Mouse (Mus musculus): ENCODE measurements at regions not wholly inside any gene's neighbourhood (a gene's known extent, or its start where the extent isn't known, plus 50 kb on each side); places are given as distances from the start of the nearest gene placed in this dataset.

GRCm38 (mm10) chr13:83997599-83998369 lies 224.3 kb upstream of the Tmem161b start:
- DNase-seq (ENCODE audit: low spot score in 2 of 2), result no peak

GRCm38 (mm10) chr13:84021771-84022170 lies 200.3 kb upstream of the Tmem161b start:
- no peak for DNase-seq (ENCODE audit: low spot score in 2 of 2)

GRCm38 (mm10) chr13:84023021-84023420 lies 199.1 kb upstream of the Tmem161b start:
- no peak for DNase-seq (ENCODE audit: low spot score in 2 of 2)

DNA sequence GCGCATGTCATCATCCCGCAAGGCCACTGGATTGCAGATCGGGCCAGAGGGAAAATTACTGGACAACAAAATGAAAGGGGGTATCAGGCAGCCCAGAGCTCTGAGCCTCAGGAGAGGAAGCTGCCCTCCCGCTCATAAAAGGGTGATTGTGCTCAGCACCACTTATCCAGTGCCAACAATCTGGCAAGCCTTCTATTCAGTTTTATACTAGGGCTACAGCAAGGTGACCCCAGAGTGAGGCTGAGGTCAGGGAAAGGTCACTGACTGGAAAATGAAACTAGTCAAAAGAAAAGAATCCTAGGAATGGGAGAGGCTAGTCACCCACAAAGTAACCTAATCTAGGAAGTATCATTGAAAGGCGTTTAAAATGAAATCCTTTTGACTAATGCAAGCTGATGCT lies 198.5 kb upstream of the Tmem161b start:
- peak; percentile 6 to 14 for DNase-seq (ENCODE audit: low spot score in 2 of 2)

DNA sequence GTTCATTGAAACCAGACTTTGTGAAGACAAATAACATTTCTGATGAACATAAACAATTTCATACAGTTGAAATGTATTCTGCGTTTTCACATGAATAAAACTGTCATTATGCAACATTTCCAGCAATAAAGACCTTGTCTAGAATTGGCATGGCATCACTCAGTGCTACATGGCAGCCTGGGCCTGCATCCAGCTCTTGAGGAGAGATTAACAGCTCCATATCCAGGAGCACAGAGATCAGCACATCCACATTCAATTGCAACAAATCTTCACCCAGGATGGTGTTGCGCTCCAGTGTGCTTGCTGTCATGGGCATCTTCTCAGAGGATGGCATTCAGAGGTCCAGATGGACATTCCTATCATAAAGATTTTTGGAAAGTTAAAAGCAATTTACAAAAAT lies 196.7 kb upstream of the Tmem161b start:
- DNase-seq (ENCODE audit: low spot score in 2 of 2), result no peak

DNA sequence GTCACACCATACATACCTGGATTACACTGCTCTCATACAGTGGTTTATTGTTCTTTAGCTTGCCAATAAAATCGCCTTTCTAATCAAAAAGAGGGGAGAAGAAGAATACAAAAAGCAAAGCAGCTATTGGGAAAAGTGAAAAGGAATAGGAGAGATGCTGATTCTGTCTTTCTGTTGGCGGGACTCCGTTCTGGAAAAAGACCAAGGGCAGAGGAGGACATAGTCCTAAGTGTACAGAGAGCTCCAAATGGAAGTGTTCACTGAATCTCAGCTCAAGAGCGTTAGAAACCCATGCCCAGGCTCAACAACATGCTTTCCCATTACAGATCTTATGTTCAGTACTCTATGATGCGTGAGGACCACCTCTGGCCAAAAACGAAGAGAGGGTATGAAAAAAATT lies 174.4 kb upstream of the Tmem161b start:
- DNase-seq (ENCODE audit: low spot score in 2 of 2), result no peak

DNA sequence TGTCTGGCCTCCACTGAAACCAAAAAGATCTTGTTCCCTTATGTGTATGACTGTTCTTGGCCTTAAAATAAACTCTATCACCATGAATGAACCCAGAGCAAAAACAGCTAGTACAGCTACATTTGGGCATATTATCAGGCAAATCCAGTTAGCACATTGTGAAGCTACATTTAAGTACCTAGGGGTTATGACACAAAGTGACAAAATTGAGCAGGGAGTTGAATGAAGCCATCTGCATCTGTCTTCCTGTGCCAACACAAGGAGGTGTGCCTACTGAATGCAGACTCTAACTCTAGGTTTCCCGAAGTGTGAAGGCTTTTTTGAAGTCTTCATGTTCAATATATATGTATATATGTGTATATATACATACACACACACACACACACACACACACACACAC lies 169.9 kb upstream of the Tmem161b start:
- DNase-seq (ENCODE audit: low spot score in 2 of 2), result no peak

DNA sequence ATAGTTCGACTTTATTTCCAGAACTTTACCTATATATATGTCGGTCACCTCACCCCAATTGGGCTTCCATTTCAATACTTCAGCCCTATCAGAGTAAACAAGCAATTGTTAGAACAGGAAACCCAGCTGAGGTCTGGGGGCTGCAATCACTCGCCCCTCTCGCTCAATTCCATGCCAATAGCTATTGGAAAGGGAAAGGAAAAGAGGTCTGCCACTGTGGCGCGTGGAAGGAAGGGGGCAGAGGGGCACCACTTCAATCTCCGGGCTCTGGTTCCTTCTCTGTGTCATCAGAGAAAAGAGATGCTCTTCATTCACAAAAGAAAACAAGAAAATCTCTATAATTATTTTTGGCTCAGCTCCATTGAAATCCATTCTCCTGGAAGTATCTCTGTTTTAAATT lies 167.1 kb upstream of the Tmem161b start:
- no peak for DNase-seq (ENCODE audit: low spot score in 2 of 2)

DNA sequence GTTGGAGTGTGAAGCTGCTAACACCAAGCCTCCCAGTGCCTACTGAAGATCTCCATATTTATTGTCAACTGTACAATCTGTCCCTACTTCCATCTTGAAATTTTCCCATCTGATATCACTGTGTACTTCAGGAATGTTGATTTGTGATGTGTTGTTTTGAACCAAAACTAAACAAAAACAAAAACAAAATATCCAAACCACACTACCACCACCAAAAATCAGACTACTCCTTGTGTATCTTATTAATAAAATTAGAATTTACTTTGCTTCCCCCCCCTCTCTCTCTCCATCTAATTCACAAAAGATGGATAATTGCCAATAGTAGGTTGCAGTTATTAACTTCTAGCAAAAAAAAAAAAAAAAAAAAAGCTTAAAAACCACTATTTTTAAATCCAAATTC lies 166.5 kb upstream of the Tmem161b start:
- no peak for DNase-seq (ENCODE audit: low spot score in 2 of 2)

- DNase-seq (ENCODE audit: low spot score in 2 of 2), result no peak
These were observed 165.6 kb upstream of the Tmem161b start for GRCm38 (mm10) chr13:84056451-84056850.

- no peak for DNase-seq (ENCODE audit: low spot score in 2 of 2)
These were observed 165.1 kb upstream of the Tmem161b start for GRCm38 (mm10) chr13:84056998-84057397.

- DNase-seq (ENCODE audit: low spot score in 2 of 2), result no peak
These were observed 164.6 kb upstream of the Tmem161b start for GRCm38 (mm10) chr13:84057456-84057855.

DNA sequence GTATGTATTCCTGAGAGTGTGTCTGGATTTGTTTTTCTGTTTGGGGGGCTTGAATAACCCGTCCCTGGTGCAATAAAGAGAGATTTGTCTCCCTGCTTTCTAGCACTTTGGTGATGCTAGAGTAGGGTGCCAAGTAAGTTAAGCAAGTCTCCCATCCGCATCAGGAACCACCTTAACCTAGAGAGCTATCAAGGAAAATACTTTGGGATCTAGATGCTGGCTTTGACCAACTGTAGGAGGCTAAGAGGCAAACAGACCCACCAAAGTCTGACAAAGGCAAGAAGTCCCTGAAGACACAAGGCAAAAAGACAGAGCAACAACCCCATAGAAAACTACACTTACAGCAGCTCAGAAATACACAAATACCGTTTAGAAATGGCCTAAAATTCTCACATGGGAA lies 163.8 kb upstream of the Tmem161b start:
- DNase-seq (ENCODE audit: low spot score in 2 of 2), result no peak

DNA sequence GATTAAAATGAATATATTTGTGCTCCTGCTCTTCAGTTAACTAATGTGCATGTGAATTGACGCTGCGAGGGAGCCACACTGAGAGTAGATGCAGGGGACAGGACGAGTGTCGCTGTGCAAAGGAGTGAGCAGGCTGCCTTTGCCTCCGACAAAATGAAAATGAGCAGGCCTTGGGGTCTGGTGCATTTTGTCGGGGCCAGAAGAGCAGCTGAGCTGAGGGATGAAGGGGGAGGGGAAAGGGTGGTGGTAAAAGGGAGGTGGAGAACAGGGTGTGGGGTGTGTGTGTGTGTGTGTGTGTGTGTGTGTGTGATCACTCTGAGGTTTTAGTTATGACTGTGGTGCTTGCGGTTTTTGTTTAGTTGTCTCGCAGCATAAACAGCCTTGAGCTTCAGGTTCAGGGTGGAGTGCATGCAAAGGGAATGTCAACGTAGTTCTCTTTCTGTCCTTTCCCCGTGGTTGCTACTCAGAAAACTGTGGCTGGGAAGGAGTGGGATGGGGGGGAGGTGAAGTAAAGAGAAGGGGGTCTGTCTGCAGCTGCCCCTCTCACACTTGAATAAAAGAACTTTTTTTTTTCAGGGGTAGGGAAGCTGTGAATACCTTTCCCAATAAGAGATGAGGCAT lies 163.0 kb upstream of the Tmem161b start:
- DNase-seq (ENCODE audit: low spot score in 2 of 2), result peak in 1 of 2 experiments; percentile 55

DNA sequence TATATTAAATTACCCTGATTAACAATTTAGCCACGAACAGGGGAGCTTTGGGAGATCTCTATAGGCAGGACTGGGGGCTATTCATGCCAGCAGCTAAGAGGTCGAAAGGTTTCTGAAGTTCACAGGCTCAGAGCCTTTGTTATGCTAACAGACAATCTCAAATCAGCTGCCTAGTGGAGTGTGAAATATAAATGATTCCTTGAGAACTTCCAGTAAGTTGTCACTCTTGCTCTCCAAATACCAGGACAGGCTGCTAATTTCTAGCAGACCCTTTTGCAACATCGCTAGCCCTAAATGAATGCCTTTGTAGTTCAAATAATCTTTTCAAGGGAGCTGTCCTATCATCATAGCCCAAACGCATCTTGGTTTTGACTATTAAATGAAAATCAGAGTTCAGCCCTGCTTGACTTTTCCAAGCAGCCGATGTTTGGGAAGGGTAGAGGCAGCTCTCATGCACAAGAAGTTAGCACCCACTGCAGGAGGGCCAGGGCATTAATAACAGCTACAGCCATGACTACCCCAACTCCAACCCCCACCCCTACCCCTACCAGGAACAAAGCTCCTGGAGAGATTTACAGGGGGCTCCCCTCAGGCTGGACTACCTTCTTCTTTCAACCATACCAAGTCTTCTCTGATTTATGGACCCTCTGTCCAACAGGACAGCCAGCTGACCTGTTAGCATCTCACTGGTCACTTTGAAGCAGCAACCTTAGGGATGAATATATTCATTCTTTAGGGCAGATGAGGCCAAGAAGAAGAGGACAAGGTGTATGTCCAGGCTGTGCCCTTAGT lies 162.2 kb upstream of the Tmem161b start:
- DNase-seq (ENCODE audit: low spot score in 2 of 2), result peak in 1 of 2 experiments; percentile 10

GRCm38 (mm10) chr13:84060453-84060834 lies 161.7 kb upstream of the Tmem161b start:
- DNase-seq (ENCODE audit: low spot score in 2 of 2), result no peak

DNA sequence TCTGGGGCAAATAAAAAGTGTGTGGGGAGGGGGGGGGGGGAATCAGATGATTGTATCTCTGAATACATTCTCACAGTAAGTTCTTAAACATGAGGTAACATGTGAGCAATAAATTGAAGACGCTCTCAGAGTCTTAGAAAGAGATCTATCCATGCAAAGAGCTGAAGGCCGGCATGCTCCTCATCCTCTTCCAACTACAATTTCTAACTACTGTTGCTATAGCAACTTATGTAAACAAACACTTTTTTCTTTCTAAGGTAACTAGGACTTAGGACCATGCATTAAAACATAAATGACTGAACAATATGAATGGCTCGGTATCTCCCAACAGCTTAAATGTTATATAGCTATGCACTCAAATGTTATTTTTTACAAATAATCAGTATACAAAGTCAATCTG lies 161.2 kb upstream of the Tmem161b start:
- no peak for DNase-seq (ENCODE audit: low spot score in 2 of 2)

- DNase-seq (ENCODE audit: low spot score in 2 of 2), result no peak
These were observed 160.1 kb upstream of the Tmem161b start for GRCm38 (mm10) chr13:84061820-84062480.

DNA sequence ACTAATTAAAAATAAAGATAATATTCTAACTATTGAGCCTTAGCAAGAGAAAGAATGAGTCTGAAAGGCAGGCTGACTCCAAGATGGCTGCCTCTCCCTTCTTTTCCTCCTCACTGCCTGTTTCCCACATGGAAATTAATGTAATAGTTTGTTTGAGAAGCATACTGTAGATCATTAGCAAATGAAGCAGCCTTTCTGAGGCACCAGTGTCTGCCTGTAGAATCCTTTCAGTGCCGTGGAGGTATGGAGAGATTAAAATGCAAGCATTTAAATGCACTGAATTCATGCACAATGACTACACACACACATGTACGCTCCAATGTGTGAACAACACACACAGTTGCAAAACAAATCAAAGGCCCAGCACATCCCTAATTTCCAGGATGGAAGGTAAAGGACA lies 159.5 kb upstream of the Tmem161b start:
- DNase-seq (ENCODE audit: low spot score in 2 of 2), result no peak

DNA sequence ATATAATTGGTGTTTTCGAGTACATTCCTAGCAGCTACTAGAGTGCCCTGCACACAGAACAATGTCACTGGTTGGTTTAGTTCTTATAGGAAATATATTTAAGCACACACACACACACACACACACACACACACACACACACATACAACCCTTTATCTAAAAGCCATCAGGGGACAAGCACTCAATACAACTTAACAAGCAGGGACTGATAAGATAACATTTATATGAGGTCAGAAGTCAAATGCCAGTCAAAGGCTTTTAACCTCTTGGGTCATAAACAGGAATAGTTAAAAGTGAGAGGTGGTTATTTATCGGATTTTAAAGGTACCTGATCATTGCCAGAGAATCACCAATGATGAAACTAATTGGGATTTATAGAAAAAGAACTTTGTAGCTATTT lies 158.7 kb upstream of the Tmem161b start:
- no peak for DNase-seq (ENCODE audit: low spot score in 2 of 2)

GRCm38 (mm10) chr13:84064291-84064940 lies 157.7 kb upstream of the Tmem161b start:
- no peak for DNase-seq (ENCODE audit: low spot score in 2 of 2)
